Mouse (Mus musculus) ES-E14 (cell line): ENCODE data around the gene Aanat. TPM values are rescaled to one million over a fixed set of nuclear protein-coding genes. Genes with fewer than 3 reads are reported as not detected.
A peak's percentile ranks its signal among the peaks of the same experiment; 100 is the strongest.

Experiments used
- DNase-seq: peaks from one replicate; pipeline ENCODE4 v3.0.0-alpha.2; 2013; ENCODE audit warnings: low read depth, low spot score
- H3K27ac ChIP-seq: 2 replicates; pipeline ENCODE4 v1.5.1; 2012; ENCODE audit warnings: low read depth, mild to moderate bottlenecking, low read length, moderate library complexity, mixed read lengths; ENCODE audit not compliant: poor library complexity, insufficient read depth, severe bottlenecking
- H3K36me3 ChIP-seq: 2 replicates; pipeline ENCODE4 v1.6.1; 2012; ENCODE audit warnings: mild to moderate bottlenecking, low read length, moderate library complexity, mixed read lengths; ENCODE audit not compliant: control insufficient read depth, poor library complexity, insufficient read depth, severe bottlenecking
- H3K4me1 ChIP-seq, 2 experiments: fragments of 150-350 bp in 1 of 2; sonication (generic) in 1 of 2; 2 replicates each; pipeline ENCODE4 v1.6.1; 2012; ENCODE audit warnings: low read length in 2 of 2, mild to moderate bottlenecking in 1 of 2, mixed read lengths in 1 of 2; ENCODE audit not compliant: control insufficient read depth in 2 of 2, insufficient read depth in 2 of 2, poor library complexity in 1 of 2
- H3K4me3 ChIP-seq, 2 experiments: fragments of 150-350 bp in 1 of 2; sonication (generic) in 1 of 2; 2 replicates each; pipeline ENCODE4 v1.5.1; 2012; ENCODE audit warnings: low read length in 2 of 2, low read depth in 1 of 2, mild to moderate bottlenecking in 1 of 2, mixed read lengths in 1 of 2; ENCODE audit not compliant: insufficient read depth in 1 of 2, poor library complexity in 1 of 2, severe bottlenecking in 1 of 2
- H3K9ac ChIP-seq: 2 replicates; pipeline ENCODE4 v1.6.1; 2012; ENCODE audit warnings: low read depth, mild to moderate bottlenecking, low read length, mixed read lengths; ENCODE audit not compliant: poor library complexity, insufficient read depth, severe bottlenecking
- H3K9me3 ChIP-seq: fragments of 150-350 bp; sonication (generic); 2 replicates; pipeline ENCODE4 v1.6.1; 2012; ENCODE audit warnings: low read depth, mild to moderate bottlenecking, low read length; ENCODE audit not compliant: control insufficient read depth, insufficient read depth
- CHD2 ChIP-seq: IDR thresholded peaks from 2 replicates; pipeline ENCODE4 v1.6.1; 2014; ENCODE audit warnings: mild to moderate bottlenecking, low read depth, low read length, inconsistent platforms
- HCFC1 ChIP-seq: IDR thresholded peaks from 2 replicates; pipeline ENCODE4 v1.6.1; 2012; ENCODE audit warnings: low read length, inconsistent platforms, borderline replicate concordance; ENCODE audit not compliant: insufficient read depth
- MAFK ChIP-seq: IDR thresholded peaks from 2 replicates; pipeline ENCODE4 v1.6.1; 2014; ENCODE audit warnings: mild to moderate bottlenecking, low read depth, low read length, inconsistent platforms; ENCODE audit not compliant: insufficient read depth
- ZC3H11A ChIP-seq: IDR thresholded peaks from 2 replicates; pipeline ENCODE4 v1.6.1; 2012; ENCODE audit warnings: low read depth, mild to moderate bottlenecking, inconsistent platforms, low read length, borderline replicate concordance
- ZNF384 ChIP-seq: IDR thresholded peaks from 2 replicates; pipeline ENCODE4 v1.6.1; 2012; ENCODE audit warnings: low read depth, low read length, inconsistent platforms
- in situ Hi-C, 2 experiments: fragments of 600-800 bp; cut with MboI; formaldehyde crosslinking; loops; one replicate each; pipeline ENCODE4 v1.15.1; 2025; ENCODE audit warnings: low sequenced_read_pairs in 2 of 2, inconsistent platforms in 1 of 2; ENCODE audit not compliant: unreplicated experiment in 2 of 2
- total RNA-seq: library from RNA; depleted of rRNA; stranded (reverse); fragments of 300-350 nt; gene quantifications from 2 replicates; pipeline ENCODE4 v1.2.3, GENCODE M21; 2012

Aanat gene
- total RNA-seq, 1 experiment = 0.94 TPM

DNA sequence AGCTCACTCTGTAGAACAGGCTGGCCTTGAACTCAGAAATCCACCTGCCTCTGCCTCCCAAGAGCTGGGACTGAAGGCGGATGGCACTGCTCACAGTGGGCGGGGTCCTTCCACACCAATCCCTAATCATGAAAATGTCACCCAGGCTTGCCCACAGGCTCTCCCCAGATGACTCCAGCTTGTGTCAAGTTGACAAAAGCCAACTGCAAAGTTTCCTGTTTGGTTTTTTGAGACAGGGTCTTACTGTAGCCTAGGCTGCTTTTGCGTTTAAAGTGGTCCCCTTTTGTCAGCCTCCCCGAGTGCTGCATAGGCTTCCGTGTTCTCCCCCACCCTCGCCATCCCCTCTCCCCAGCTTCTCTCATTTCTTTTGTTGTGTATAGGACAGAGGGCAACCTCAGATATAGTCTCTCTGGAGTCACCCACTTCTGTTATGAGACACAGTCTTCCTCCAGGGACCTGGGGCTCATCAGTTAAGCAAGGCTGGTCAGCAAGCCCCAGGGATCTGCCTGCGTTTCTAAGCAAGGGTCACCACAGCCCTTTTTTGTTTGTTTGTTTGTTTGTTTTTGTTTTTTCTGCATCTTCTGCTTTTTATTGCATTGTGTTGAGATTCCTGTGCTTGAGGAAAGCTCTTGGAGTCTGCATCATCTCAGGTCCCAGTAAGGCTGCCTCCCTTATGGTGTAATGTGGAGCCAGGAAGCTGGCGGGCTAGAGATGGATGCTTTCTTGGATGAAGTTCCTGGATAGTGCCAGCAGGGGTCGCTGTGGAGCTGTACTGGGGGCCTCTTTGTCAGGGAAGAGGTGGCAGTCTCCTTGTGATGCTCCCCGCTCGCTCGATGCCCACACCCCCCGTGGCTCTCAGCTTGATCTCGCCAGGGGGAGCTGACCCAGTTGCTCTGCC, 56.7 kb downstream of the Aanat start:
- in situ Hi-C loops = loop anchor here (10.0 to 25.0 kb wide), 2 partner anchors 169 to 172 kb away; no protein-coding TSS in a partner anchor
- H3K27ac ChIP-seq = no peak overlapping the region
- H3K9ac ChIP-seq = no peak overlapping the region
- no peaks in the 10 kb centered on the region for H3K9me3 ChIP-seq
- H3K4me3 ChIP-seq = no peak overlapping the region; a peak in 1 of 4 replicates
- H3K4me1 ChIP-seq = peaks cover 0 to 11% of the 10 kb centered on the region in 2 experiments; a peak in 1 of 4 replicates
- H3K36me3 ChIP-seq = no peaks in the 10 kb centered on the region
- peak; percentile 89 for DNase-seq
- TF ChIP-seq CHD2 (no peak), HCFC1 (no peak), MAFK (no peak), ZNF384 (no peak), ZC3H11A (no peak; the same call in 1 of the 2 replicates)

GRCm38 (mm10) chr11:116643579-116644224, 57.5 kb downstream of the Aanat start:
- H3K36me3 ChIP-seq = no peaks in the 10 kb centered on the region
- 0 out of 2 replicates have a peak overlapping the region, but pooled peaks have one; percentile 5 for H3K9ac ChIP-seq
- peak overlapping the region in 1 of 2 experiments; percentile 25; a peak in 2 of 4 replicates for H3K4me3 ChIP-seq
- H3K27ac ChIP-seq = no peak overlapping the region
- no peak for TF ChIP-seq HCFC1
- TF ChIP-seq ZC3H11A = no peak
- no peak for TF ChIP-seq MAFK
- TF ChIP-seq ZNF384 = no peak
- no peak for TF ChIP-seq CHD2
- peaks cover 0 to 11% of the 10 kb centered on the region in 2 experiments; a peak in 1 of 4 replicates for H3K4me1 ChIP-seq
- no peak for DNase-seq
- in situ Hi-C loops = loop anchor here (10.0 to 25.0 kb wide), 2 partner anchors 169 to 171 kb away; no protein-coding TSS in a partner anchor
- no peaks in the 10 kb centered on the region for H3K9me3 ChIP-seq

DNA sequence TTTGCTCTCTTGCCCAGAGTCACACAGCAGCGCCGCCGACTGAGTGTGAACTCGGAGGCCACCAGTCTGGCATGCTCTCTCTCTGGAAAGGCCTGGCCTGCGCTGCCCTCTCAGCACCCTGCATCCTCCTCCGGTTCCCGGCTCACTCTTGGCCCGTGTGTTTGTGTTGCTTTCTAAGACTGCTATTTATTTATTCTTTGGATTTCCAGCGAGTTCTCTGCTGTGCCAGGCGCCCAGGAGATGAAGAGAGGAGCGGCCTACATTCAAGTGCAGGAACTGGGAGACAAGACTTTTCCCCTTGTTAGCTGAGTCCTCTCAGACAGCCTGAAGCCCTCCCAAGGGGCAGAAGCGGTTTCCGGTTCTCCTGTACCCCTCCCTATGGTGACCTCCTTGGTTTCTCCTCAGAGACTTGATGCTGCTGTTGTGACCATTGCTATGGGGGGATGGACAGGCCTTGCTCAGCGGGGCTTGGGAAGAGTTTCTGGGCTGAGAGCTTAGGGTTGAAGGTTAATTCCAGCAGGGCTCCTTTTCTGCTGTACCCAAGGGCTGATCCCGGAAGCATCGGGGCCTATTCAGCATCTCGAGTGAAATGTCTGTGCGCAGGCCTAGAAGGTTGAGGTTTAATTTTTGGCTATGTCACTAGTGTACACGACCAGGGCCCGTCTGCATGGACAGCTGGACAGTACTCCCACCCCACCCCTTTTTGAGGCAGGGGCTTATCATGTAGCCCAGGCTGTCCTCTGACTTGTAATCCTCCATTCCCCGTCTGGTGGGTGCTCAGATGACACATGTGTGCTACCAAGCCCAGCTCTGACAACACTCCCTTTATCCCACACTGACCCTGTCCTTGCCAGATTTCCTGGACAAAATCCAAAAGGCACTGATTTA, 58.2 kb downstream of the Aanat start:
- no peak for DNase-seq
- Histone ChIP-seq H3K9me3 (no peaks in the 10 kb centered on the region), H3K27ac (no peak overlapping the region), H3K36me3 (no peaks in the 10 kb centered on the region), H3K4me1 (peaks cover 0 to 11% of the 10 kb centered on the region in 2 experiments; a peak in 1 of 4 replicates), H3K4me3 (peak overlapping the region in 1 of 2 experiments; percentile 25; a peak in 1 of 4 replicates), H3K9ac (0 out of 2 replicates have a peak overlapping the region, but pooled peaks have one; percentile 5)
- TF ChIP-seq HCFC1 = no peak
- TF ChIP-seq CHD2 = no peak
- in situ Hi-C loops = loop anchor here (10.0 to 25.0 kb wide), 2 partner anchors 168 to 170 kb away; no protein-coding TSS in a partner anchor
